ENCODE assay signal across 19 mouse cellular contexts in genomic region chr17:86827391-86828165, GRCm38 (mm10).
DNase-seq lines count a peak whose midpoint lies in the region; ATAC-seq and TF ChIP-seq lines count a peak whose summit lies in the region.
"Had no signal": no experiment of that assay in that cellular context is flagged by ENCODE, and none has a peak within 500 bp of the region (broad histone marks: within the 10 kb centered on the region; RNA-seq: fewer than 3 reads in every experiment).

No protein-coding gene starts in this region.

- TF ChIP-seq POLR2A in lung, adult 2 months (IDR thresholded peaks at IDR 0.05; ENCODE audit: borderline replicate concordance, extremely low read depth, low read depth, low read length): no peak

- 91% methylated on average over 19 of the region's 19 CpGs for WGBS in heart, embryonic 10.5 days
- WGBS in lung, adult 2 months: 94% methylated on average over 19 of the region's 19 CpGs
- 94% methylated on average over 19 of the region's 19 CpGs for WGBS in limb, embryonic 11.5 days

- H3K9me3 ChIP-seq in heart, embryonic 10.5 days: no peaks in the 10 kb centered on the region
- no peaks in the 10 kb centered on the region for H3K9me3 ChIP-seq in limb, embryonic 11.5 days (ENCODE audit: control insufficient read depth, low read length)
- H3K9me3 ChIP-seq: forebrain, embryonic 15.5 days; heart, embryonic 15.5 days; hindbrain, embryonic 12.5 days had no signal

- DNase-seq in heart, embryonic 10.5 days (ENCODE audit: low spot score): peak; percentile 67
- DNase-seq in heart, adult 9 months (ENCODE audit: low spot score in 2 of 2): no peak
- peak; percentile 3 for DNase-seq in lung, adult 2 months
- no peak for DNase-seq in lung, postnatal 14 days
- peak; percentile 38 for DNase-seq in testis, postnatal 10 days (ENCODE audit: low spot score)
- no peak for DNase-seq in testis, postnatal 14 days (ENCODE audit: low spot score)
- peak; percentile 16 for DNase-seq in limb, embryonic 11.5 days (ENCODE audit: low spot score)
- DNase-seq in kidney, adult 11 months: no peak
- DNase-seq: adrenal gland, adult 2 months; adrenal gland, postnatal 25 days; cerebellum, adult 18-20 months; cerebellum, adult 9-11 months; cerebellum, postnatal 36 days; gastrocnemius, postnatal 25 days had no signal

- no peak overlapping the region for H3K9ac ChIP-seq in limb, embryonic 11.5 days (ENCODE audit: low read length)
- H3K9ac ChIP-seq: forebrain, embryonic 15.5 days; heart, embryonic 15.5 days; hindbrain, embryonic 12.5 days had no signal

- no peak overlapping the region for H3K4me3 ChIP-seq in heart, embryonic 10.5 days
- no peak overlapping the region for H3K4me3 ChIP-seq in lung, adult 2 months (replicated peaks; ENCODE audit: extremely low read depth, low read depth, low read length)
- no peak overlapping the region for H3K4me3 ChIP-seq in limb, embryonic 11.5 days (ENCODE audit: low read depth, low read length)
- H3K4me3 ChIP-seq: forebrain, embryonic 15.5 days; heart, embryonic 15.5 days; hindbrain, embryonic 12.5 days had no signal

- ATAC-seq in limb, embryonic 11.5 days (ENCODE audit: insufficient number of reproducible peaks, low FRiP score, low TSS enrichment, low read depth): no peak
- ATAC-seq: forebrain, embryonic 15.5 days; hindbrain, embryonic 16.5 days had no signal

- no peak overlapping the region for H3K4me2 ChIP-seq in limb, embryonic 11.5 days (ENCODE audit: low read depth, severe bottlenecking)
- H3K4me2 ChIP-seq: forebrain, embryonic 15.5 days; heart, embryonic 11.5 days; heart, embryonic 15.5 days; hindbrain, embryonic 12.5 days had no signal

- no peak overlapping the region for H3K27ac ChIP-seq in heart, embryonic 10.5 days
- no peak overlapping the region for H3K27ac ChIP-seq in limb, embryonic 11.5 days (replicated peaks; ENCODE audit: low read depth, low read length)
- H3K27ac ChIP-seq: forebrain, embryonic 15.5 days; heart, embryonic 15.5 days; hindbrain, embryonic 12.5 days had no signal

- peaks cover 16% of the 10 kb centered on the region for H3K4me1 ChIP-seq in heart, embryonic 10.5 days
- H3K4me1 ChIP-seq in lung, adult 2 months (ENCODE audit: control insufficient read depth, insufficient read depth, low read length): peaks cover 7% of the 10 kb centered on the region
- H3K4me1 ChIP-seq in limb, embryonic 11.5 days (ENCODE audit: control insufficient read depth, insufficient read depth, low read length): peaks cover 3% of the 10 kb centered on the region; the same call in 1 of the 2 replicates
- H3K4me1 ChIP-seq: forebrain, embryonic 15.5 days; heart, embryonic 15.5 days; hindbrain, embryonic 12.5 days had no signal

- H3K36me3 ChIP-seq in heart, embryonic 10.5 days: peaks cover 35% of the 10 kb centered on the region
- H3K36me3 ChIP-seq in limb, embryonic 11.5 days (ENCODE audit: control insufficient read depth, insufficient read depth, low read length): no peaks in the 10 kb centered on the region
- H3K36me3 ChIP-seq: forebrain, embryonic 15.5 days; heart, embryonic 15.5 days; hindbrain, embryonic 12.5 days had no signal

- no peak for TF ChIP-seq CTCF in lung, adult 2 months (IDR thresholded peaks at IDR 0.05; ENCODE audit: insufficient read depth, low read length)

- peaks cover 22% of the 10 kb centered on the region; the same call in 1 of the 2 replicates for H3K27me3 ChIP-seq in heart, embryonic 10.5 days (ENCODE audit: insufficient read depth, poor library complexity, severe bottlenecking)
- no peaks in the 10 kb centered on the region for H3K27me3 ChIP-seq in limb, embryonic 11.5 days (ENCODE audit: control insufficient read depth, insufficient read depth, low read length)
- H3K27me3 ChIP-seq: forebrain, embryonic 15.5 days; heart, embryonic 15.5 days; hindbrain, embryonic 12.5 days had no signal

Comparison
In these comparisons a context has a peak if more than half of its experiments do, and no peak if none do; other contexts are left out.
1. DNase-seq: peak in heart, embryonic 10.5 days (single experiment), lung, adult 2 months (single experiment), testis, postnatal 10 days (single experiment) and limb, embryonic 11.5 days (single experiment); none in heart, adult 9 months (0 of 2), lung, postnatal 14 days (single experiment), testis, postnatal 14 days (single experiment) and kidney, adult 11 months (single experiment).